Mouse (Mus musculus) adrenal gland, adult 8-10 months (tissue): ENCODE results near the gene Zfp775. TPM values are rescaled to one million over a fixed set of nuclear protein-coding genes. Genes with fewer than 3 reads are reported as not detected.
"Not testable (repeated sequence)": the region's sequence is repeated elsewhere in the genome, so short reads cannot be mapped to it uniquely, and the experiment has no call there.

Source experiments
- DNase-seq: peaks from one replicate; pipeline ENCODE4 v3.0.0; 2022
- total RNA-seq, 4 experiments: library from RNA; stranded (reverse); gene quantifications; 2 replicates each; pipeline ENCODE4 v1.2.4; 2022

Gene Zfp775
- total RNA-seq, 4 experiments from 2014 or later, result 10.8 to 14.9 (median 13.4) TPM

GRCm38 (mm10) chr6:48591221-48591845, 10.5 kb upstream of the Zfp775 start:
- no peak for DNase-seq

GRCm38 (mm10) chr6:48591871-48592270, 10.0 kb upstream of the Zfp775 start:
- DNase-seq, result no peak

GRCm38 (mm10) chr6:48593158-48594042, 8.5 kb upstream of the Zfp775 start, which contains the start of the genes Repin1 and Gm44965:
TSS of gene Repin1 (plus strand) at chr6:48593883.
TSS of gene Gm44965 (plus strand) at chr6:48593941.
- peak; percentile 92 for DNase-seq

GRCm38 (mm10) chr6:48594043-48594738, 7.7 kb upstream of the Zfp775 start:
- peak; percentile 70 for DNase-seq

- DNase-seq, result no peak
Observed at GRCm38 (mm10) chr6:48595278-48595677, 6.6 kb upstream of the Zfp775 start.

- no peak for DNase-seq
Observed at GRCm38 (mm10) chr6:48596545-48597232, 5.2 kb upstream of the Zfp775 start.

- DNase-seq, result no peak
Observed at GRCm38 (mm10) chr6:48597233-48597625, 4.6 kb upstream of the Zfp775 start.

GRCm38 (mm10) chr6:48600594-48600993, 1.3 kb upstream of the Zfp775 start:
- DNase-seq, result no peak

- DNase-seq, result no peak
Observed at GRCm38 (mm10) chr6:48602080-48602741, 348 bp downstream of the Zfp775 start.

GRCm38 (mm10) chr6:48608124-48608523, 6.3 kb downstream of the Zfp775 start:
- DNase-seq, result peak; percentile 74

GRCm38 (mm10) chr6:48609512-48609911, 7.6 kb downstream of the Zfp775 start:
- DNase-seq, result no peak

GRCm38 (mm10) chr6:48610657-48611056, 8.8 kb downstream of the Zfp775 start:
- no peak for DNase-seq

GRCm38 (mm10) chr6:48613464-48613863, 11.6 kb downstream of the Zfp775 start:
- no peak for DNase-seq

GRCm38 (mm10) chr6:48614756-48615155, 12.9 kb downstream of the Zfp775 start:
- no peak for DNase-seq

GRCm38 (mm10) chr6:48620031-48620430, 18.2 kb downstream of the Zfp775 start:
- DNase-seq, result no peak

GRCm38 (mm10) chr6:48622186-48622843, 20.5 kb downstream of the Zfp775 start:
- DNase-seq, result not testable (repeated sequence)

GRCm38 (mm10) chr6:48623460-48623859, 21.6 kb downstream of the Zfp775 start:
- peak; percentile 53 for DNase-seq

- DNase-seq, result no peak
Observed at GRCm38 (mm10) chr6:48626464-48626863, 24.6 kb downstream of the Zfp775 start, which contains the start of gene AI854703. TSS of gene AI854703 (plus strand) at chr6:48626764.

- peak; percentile 44 for DNase-seq
Observed at GRCm38 (mm10) chr6:48626984-48627383, 25.1 kb downstream of the Zfp775 start.

GRCm38 (mm10) chr6:48627511-48627924, 25.7 kb downstream of the Zfp775 start:
- DNase-seq, result no peak

- DNase-seq, result no peak
Observed at GRCm38 (mm10) chr6:48628377-48628776, 26.5 kb downstream of the Zfp775 start.
